Mouse (Mus musculus): Measurements from ENCODE around the gene Fgfrl1. TPM values are rescaled to one million over a fixed set of nuclear protein-coding genes. Genes with fewer than 3 reads are reported as not detected.
"Not testable (repeated sequence)": the region's sequence is repeated elsewhere in the genome, so short reads cannot be mapped to it uniquely, and the experiment has no call there.

Gene Fgfrl1
- polyA plus RNA-seq, 1 experiment from 2014 or later = 25.9 TPM

DNA sequence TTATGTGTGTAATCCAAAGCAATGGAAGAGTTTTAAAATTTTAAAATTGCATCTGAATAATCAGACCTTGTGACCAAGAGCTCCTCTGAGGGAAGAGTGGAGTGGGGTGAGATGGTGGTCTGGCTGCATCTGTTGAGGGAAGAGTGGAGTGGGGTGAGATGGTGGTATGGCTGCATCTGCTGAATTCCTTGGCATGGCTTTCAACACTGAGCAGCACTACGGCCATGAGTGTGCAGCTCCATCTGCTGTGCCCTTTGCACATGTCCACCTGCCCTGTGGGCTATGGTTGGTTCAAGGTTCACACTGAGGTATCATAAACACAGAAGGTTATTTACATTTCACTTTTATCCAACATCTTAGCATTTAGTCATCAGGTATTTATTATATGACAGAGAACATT is 35.2 kb downstream of the Fgfrl1 start:
- H3K4me1 ChIP-seq = no peaks in the 10 kb centered on the region
- H3K9me3 ChIP-seq = no peaks in the 10 kb centered on the region
- no peak overlapping the region for H3K4me2 ChIP-seq
- H3K9ac ChIP-seq = no peak overlapping the region
- no peaks in the 10 kb centered on the region for H3K36me3 ChIP-seq
- H3K27me3 ChIP-seq (replicated peaks) = no peaks in the 10 kb centered on the region
- 78% methylated on average over 1 of the region's 1 CpGs for WGBS
- no peak overlapping the region for H3K27ac ChIP-seq
- no peak overlapping the region for H3K4me3 ChIP-seq (replicated peaks)
- no peak for ATAC-seq (ENCODE audit: insufficient read depth, low FRiP score, low read depth)

DNA sequence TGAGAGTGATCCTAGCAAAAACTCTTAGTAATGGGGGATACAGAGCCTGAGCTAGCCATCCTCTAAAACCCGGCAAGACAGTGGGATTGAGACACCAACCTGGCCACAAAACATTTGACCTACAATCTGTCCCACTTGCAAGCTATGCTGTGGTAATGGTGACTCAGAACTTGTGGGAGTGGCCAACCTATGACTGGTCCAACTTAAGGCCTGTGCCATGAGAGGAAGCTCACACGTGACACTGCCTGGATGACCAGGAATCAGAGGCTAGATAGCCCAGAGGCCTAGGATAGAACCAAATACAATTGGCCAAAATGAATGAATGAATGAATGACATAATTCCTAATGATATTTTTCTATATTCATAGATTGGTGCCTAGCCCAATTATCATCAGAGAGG is 49.7 kb downstream of the Fgfrl1 start:
- no peak overlapping the region for H3K9ac ChIP-seq

DNA sequence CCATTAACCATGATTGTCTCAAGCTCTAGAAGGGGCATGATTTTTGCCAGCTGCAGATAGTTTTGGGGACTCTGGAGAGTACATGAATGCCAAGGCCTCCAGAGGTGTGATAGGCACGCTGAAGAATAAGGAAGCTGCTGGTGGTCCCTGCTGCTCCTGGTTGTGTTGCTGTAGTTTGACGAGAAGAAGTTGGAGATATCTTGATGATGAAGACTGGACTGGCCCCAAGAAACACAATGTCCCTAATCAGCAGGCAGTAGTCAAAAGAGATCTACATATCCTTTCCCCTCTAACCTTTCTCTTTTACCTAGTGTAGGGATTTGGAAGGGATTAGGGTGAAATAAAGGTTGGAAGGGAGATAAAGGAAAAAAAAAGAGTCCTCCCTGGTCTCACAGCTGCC is 50.4 kb downstream of the Fgfrl1 start:
- Histone ChIP-seq H3K9me3 (no peaks in the 10 kb centered on the region), H3K27ac (no peak overlapping the region), H3K4me2 (no peak overlapping the region), H3K4me3 (replicated peaks) (no peak overlapping the region), H3K27me3 (replicated peaks) (no peaks in the 10 kb centered on the region), H3K36me3 (no peaks in the 10 kb centered on the region), H3K9ac (no peak overlapping the region), H3K4me1 (no peaks in the 10 kb centered on the region)
- 75% methylated on average over 2 of the region's 2 CpGs for WGBS
- ATAC-seq (ENCODE audit: insufficient read depth, low FRiP score, low read depth) = no peak

More for the DNA sequence above, 49.7 kb downstream of the Fgfrl1 start:
- Histone ChIP-seq H3K4me1 (no peaks in the 10 kb centered on the region), H3K9me3 (no peaks in the 10 kb centered on the region), H3K4me3 (replicated peaks) (no peak overlapping the region), H3K4me2 (no peak overlapping the region), H3K27me3 (replicated peaks) (no peaks in the 10 kb centered on the region), H3K27ac (no peak overlapping the region), H3K36me3 (no peaks in the 10 kb centered on the region)
- WGBS = 79% methylated on average over 2 of the region's 2 CpGs
- ATAC-seq (ENCODE audit: insufficient read depth, low FRiP score, low read depth) = no peak

DNA sequence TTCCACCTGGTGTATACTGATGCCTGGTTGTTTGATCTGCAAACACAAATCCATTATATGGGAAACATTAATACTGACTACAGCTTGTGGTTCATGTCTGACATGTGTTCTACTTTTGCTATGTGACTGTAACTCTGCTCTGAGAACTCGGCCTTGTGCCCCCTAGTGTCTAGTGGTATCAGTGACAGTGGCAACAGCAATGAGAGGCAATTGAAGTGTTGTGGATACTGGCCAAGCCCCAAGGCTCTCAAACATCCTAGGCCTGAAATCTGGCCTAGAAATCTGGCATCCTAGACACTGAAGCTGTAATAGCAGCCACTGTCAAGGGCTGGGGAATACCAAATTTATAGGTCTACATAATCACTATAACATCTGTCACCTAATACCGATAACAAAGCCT is 51.7 kb downstream of the Fgfrl1 start:
- Histone ChIP-seq H3K27me3 (replicated peaks) (no peaks in the 10 kb centered on the region), H3K9ac (no peak overlapping the region), H3K9me3 (no peaks in the 10 kb centered on the region), H3K27ac (no peak overlapping the region), H3K4me3 (replicated peaks) (no peak overlapping the region), H3K36me3 (no peaks in the 10 kb centered on the region), H3K4me1 (no peaks in the 10 kb centered on the region), H3K4me2 (no peak overlapping the region)
- WGBS = 58% methylated on average over 2 of the region's 2 CpGs
- no peak for ATAC-seq (ENCODE audit: insufficient read depth, low FRiP score, low read depth)

DNA sequence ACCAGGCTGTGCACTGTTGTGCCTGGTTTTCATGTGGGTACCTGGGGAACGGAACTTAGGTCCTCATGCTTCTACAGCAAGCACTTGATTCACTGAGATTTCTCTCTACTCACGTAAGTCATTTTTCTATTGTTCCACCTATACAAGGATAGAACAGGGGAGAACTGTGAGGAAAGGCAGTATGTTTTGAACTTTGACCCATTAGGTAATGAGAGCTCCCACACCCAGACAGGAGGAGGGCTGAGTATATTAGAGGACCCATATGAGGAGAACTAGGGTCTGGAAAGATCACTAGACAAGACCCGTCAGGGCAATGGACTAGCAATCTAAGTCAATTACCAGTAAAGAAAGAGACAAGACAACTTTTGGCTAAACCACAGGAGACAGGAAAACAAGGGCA is 52.4 kb downstream of the Fgfrl1 start:
- Histone ChIP-seq H3K4me3 (replicated peaks) (no peak overlapping the region), H3K9ac (no peak overlapping the region), H3K36me3 (no peaks in the 10 kb centered on the region), H3K4me1 (no peaks in the 10 kb centered on the region), H3K9me3 (no peaks in the 10 kb centered on the region), H3K27me3 (replicated peaks) (no peaks in the 10 kb centered on the region), H3K27ac (no peak overlapping the region), H3K4me2 (no peak overlapping the region)
- ATAC-seq (ENCODE audit: insufficient read depth, low FRiP score, low read depth) = no peak
- WGBS = 78% methylated on average over 3 of the region's 3 CpGs

DNA sequence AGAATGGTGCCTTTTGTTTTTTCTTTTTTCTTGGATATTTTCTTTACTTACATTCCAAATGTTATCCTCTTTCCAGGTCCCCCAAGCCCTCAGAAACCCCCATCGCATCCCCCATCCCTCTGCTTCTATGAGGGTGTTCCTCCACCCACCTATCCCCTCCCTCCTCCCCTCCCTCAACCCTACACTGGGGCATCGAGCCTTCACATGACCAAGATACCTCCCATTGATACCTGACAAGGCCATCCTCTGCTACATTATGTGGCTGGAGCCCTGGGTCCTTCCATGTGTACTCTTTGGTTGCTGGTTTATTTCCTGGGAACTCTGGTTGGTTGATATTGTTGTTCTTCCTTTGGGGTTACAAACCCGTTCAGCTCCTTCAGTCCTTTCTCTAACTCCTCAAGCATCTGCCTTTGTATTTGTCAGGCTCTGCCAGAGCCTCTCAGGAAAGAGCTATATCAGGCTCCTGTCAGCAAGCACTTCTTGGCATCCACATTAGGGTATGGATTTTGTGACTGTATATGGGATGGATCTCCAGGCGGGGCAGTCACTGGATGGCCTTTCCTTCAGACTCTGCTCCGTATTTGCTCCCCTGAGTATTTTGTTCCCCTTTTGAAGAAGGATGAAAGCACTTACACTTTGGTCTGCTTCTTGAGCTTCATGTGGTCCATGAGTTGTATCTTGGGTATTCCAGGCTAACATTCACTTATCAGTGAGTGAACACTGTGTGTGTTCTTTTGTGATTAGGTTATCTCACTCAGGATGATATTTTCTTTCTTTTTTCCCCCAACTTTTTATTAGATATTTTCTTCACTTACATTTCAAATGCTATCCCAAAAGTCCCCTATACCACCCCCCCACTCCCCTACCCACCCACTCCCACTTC is 58.4 kb downstream of the Fgfrl1 start:
- H3K9ac ChIP-seq = no peak overlapping the region
- WGBS = 71% methylated on average over 5 of the region's 5 CpGs
- H3K36me3 ChIP-seq = no peaks in the 10 kb centered on the region
- H3K4me3 ChIP-seq (replicated peaks) = no peak overlapping the region
- H3K9me3 ChIP-seq = no peaks in the 10 kb centered on the region
- H3K27me3 ChIP-seq (replicated peaks) = no peaks in the 10 kb centered on the region
- ATAC-seq (ENCODE audit: insufficient read depth, low FRiP score, low read depth) = 0 out of 2 replicates have a peak, but pooled peaks have one; percentile 60
- no peaks in the 10 kb centered on the region for H3K4me1 ChIP-seq
- no peak overlapping the region for H3K4me2 ChIP-seq
- H3K27ac ChIP-seq = no peak overlapping the region

DNA sequence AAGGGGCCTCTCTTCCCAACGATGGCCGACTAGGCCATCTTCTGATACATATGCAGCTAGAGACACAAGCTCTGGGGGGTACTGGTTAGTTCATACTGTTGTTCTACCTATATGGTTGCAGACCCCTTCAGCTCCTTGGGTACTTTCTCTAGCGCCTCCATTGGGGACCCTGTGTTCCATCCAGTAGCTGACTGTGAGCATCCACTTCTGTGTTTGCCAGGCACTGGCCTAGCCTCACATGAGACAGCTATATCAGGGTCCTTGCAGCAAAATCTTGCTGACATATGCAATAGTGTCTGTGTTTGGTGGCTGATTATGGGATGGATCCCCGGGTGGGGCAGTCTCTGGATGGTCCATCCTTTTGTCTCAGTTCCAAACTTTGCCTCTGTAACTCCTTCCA is 59.1 kb downstream of the Fgfrl1 start:
- not testable (repeated sequence) for ATAC-seq (ENCODE audit: insufficient read depth, low FRiP score, low read depth); H3K4me1 ChIP-seq; H3K4me2 ChIP-seq; H3K36me3 ChIP-seq; H3K9me3 ChIP-seq; H3K27me3 ChIP-seq (replicated peaks); H3K9ac ChIP-seq; H3K4me3 ChIP-seq (replicated peaks); H3K27ac ChIP-seq
- WGBS = 83% methylated on average over 4 of the region's 4 CpGs

Other genes with a start within 250 kb of the Fgfrl1 start
- gene Mfsd7a, start 243.5 kb upstream of the Fgfrl1 start, polyA plus RNA-seq (2015; fragmentation: Nextera tagmentation; extraction: Ambion mirVana) = 0.52 and 0.69 TPM in 2 replicates
- gene Pcgf3, start 231.2 kb upstream of the Fgfrl1 start, polyA plus RNA-seq (2015; fragmentation: Nextera tagmentation; extraction: Ambion mirVana) = 17.7 and 19.1 TPM in 2 replicates
- 2.6 and 3.0 TPM in 2 replicates for gene Cplx1, start 142.4 kb upstream of the Fgfrl1 start, polyA plus RNA-seq (2015; fragmentation: Nextera tagmentation; extraction: Ambion mirVana)
- gene Gak, start 62.6 kb upstream of the Fgfrl1 start, polyA plus RNA-seq (2015; fragmentation: Nextera tagmentation; extraction: Ambion mirVana) = 48.8 and 59.5 TPM in 2 replicates
- gene Tmem175, start 62.6 kb upstream of the Fgfrl1 start, polyA plus RNA-seq (2015; fragmentation: Nextera tagmentation; extraction: Ambion mirVana) = 23.9 and 26.5 TPM in 2 replicates
- 13.4 and 13.9 TPM in 2 replicates for gene Idua, start 32.1 kb upstream of the Fgfrl1 start, polyA plus RNA-seq (2015; fragmentation: Nextera tagmentation; extraction: Ambion mirVana)
- 10.6 and 11.0 TPM in 2 replicates for gene Dgkq, start 22.7 kb upstream of the Fgfrl1 start, polyA plus RNA-seq (2015; fragmentation: Nextera tagmentation; extraction: Ambion mirVana)
- 2.3 and 2.6 TPM in 2 replicates for gene Slc26a1, start 16.8 kb upstream of the Fgfrl1 start, polyA plus RNA-seq (2015; fragmentation: Nextera tagmentation; extraction: Ambion mirVana)
- gene Rnf212, start 82.6 kb downstream of the Fgfrl1 start, polyA plus RNA-seq (2015; fragmentation: Nextera tagmentation; extraction: Ambion mirVana) = 0.22 and 0.39 TPM in 2 replicates
- gene Tmed11, start 103.0 kb downstream of the Fgfrl1 start, polyA plus RNA-seq (2015; fragmentation: Nextera tagmentation; extraction: Ambion mirVana) = 4.3 and 5.8 TPM in 2 replicates
- 0.01 and 0.04 TPM in 2 replicates for gene Vmn2r8, start 116.5 kb downstream of the Fgfrl1 start, polyA plus RNA-seq (2015; fragmentation: Nextera tagmentation; extraction: Ambion mirVana)
- not detected in 2 replicates for gene Vmn2r9, start 160.2 kb downstream of the Fgfrl1 start, polyA plus RNA-seq (2015; fragmentation: Nextera tagmentation; extraction: Ambion mirVana)

Measured in stomach, embryonic 15.5 days (tissue).